Mouse (Mus musculus) brain, embryonic 14.5 days (tissue): ENCODE data around the gene Epha8.

ENCODE experiments used
- CTCF ChIP-seq: fragments of 200-500 bp; IDR thresholded peaks from 2 replicates; pipeline ENCODE4 v1.5.1; 2012; ENCODE audit warnings: inconsistent platforms, mild to moderate bottlenecking, moderate library complexity, borderline replicate concordance; ENCODE audit not compliant: insufficient read depth, insufficient read length; ENCODE audit errors: extremely low read depth
- POLR2A ChIP-seq: fragments of 200-500 bp; IDR thresholded peaks from 2 replicates; pipeline ENCODE4 v1.6.1; 2012; ENCODE audit warnings: mild to moderate bottlenecking, inconsistent platforms, borderline replicate concordance; ENCODE audit not compliant: poor library complexity, insufficient read depth, insufficient read length, severe bottlenecking; ENCODE audit errors: extremely low read depth

GRCm38 (mm10) chr4:136942761-136943160 is 13.9 kb downstream of the Epha8 start:
- TF ChIP-seq CTCF (no peak), POLR2A (no peak)
